Mouse (Mus musculus) testis, postnatal 10 days (tissue): Measurements from ENCODE around the gene Olfr373.
A peak's percentile ranks its signal among the peaks of the same experiment; 100 is the strongest.
"Not testable (repeated sequence)": the region's sequence is repeated elsewhere in the genome, so short reads cannot be mapped to it uniquely, and the experiment has no call there.

Source experiments
- DNase-seq: peaks from one replicate; pipeline ENCODE4 v3.0.0; 2021; ENCODE audit warnings: low spot score

The Olfr373 gene

GRCm38 (mm10) chr8:72082877-72083276, at the start of gene Olfr373:
Gene Olfr373, plus strand, starts transcription at chr8:72083177.
- not testable (repeated sequence) for DNase-seq

- DNase-seq, result not testable (repeated sequence)
Observed at GRCm38 (mm10) chr8:72040918-72041317, 42.1 kb upstream of the Olfr373 start, which contains the start of gene Olfr372. Gene Olfr372, plus strand, starts transcription at chr8:72041218.

- no peak for DNase-seq
Observed at GRCm38 (mm10) chr8:72042493-72042892, 40.5 kb upstream of the Olfr373 start.

GRCm38 (mm10) chr8:72054633-72055032, 28.3 kb upstream of the Olfr373 start:
- not testable (repeated sequence) for DNase-seq

DNA sequence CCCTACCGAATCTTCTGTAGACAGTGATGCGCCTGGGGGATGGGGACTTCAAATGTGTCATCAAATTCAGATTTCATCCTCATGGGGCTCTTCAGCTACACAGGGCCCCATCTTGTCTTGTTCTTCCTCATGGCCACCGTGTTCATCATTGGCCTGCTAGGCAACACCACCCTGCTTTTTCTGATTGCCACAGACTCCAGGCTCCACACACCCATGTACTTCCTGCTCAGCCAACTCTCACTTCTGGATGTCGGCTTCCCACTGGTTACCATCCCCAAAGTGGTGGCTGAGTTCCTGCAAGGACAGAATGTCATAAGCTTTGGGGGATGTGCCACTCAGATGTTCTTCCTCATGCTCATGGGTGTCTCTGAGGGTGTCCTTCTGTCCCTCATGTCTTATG, 25.3 kb upstream of the Olfr373 start:
- not testable (repeated sequence) for DNase-seq

DNA sequence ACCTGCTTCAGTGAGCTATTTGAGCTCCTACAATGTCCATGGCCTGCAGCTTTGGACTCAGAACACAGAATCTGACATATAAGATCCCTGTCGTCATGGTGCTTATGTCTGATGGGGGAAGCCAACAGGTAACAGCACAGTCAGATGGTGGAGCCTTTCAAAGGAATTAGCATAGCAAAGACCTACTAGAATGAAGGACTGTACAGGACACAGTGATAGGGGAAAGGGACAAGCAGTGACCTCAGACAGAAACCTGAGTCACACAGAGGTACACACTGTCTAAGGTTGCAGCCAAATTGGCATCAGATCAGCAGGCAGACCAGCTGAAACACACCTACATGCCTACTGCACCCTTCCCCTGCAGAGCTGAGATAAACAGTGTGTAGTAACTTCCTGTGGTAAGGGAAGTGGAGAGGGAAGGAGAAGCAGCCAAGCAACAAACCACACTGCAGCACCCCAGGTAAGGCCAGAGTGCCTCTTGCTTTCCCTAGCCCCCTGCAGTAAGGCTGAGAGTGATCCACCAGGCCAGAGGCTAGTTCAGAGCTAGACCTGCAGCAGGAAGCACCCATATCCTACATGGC, 16.1 kb upstream of the Olfr373 start:
- not testable (repeated sequence) for DNase-seq

GRCm38 (mm10) chr8:72084744-72085143, 1.8 kb downstream of the Olfr373 start:
- DNase-seq, result no peak

DNA sequence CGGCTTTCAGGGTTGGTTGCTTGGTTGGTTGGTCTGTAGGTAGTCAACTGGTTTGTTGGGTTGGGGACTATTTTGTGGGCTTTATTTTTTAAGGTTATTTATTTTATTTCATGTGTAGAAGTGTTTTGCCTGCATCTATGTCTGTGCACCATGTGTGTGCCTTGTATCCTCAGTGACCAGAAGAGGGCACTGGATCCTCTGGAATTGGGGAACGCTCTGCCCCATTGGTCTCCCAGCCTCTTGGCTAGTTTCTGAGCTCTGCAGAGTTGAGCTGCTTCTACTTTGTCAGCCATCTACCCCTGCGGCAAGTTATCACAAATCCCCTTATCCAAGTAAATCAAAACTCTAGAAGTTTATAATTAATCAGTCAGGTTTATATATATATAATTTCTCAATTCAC, 4.6 kb downstream of the Olfr373 start:
- not testable (repeated sequence) for DNase-seq

DNA sequence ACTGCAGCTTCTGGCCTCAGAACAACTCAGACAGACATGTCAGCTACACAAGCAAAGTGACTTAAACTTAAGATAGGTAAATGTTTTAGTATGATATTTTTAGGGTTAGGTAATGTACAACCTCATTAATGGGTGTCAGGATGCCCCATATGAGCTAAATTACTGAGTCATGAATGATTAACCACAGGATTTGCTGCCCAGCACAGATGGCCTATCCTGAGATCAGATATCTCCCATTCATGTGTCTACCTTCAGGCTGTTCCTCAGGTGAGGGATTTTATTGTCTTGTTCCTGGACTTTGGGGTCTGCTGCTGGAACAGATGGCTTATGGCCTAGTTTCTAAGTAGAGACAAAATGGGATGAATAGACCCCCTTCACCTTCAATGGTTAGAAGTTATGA, 13.7 kb downstream of the Olfr373 start:
- DNase-seq, result not testable (repeated sequence)

GRCm38 (mm10) chr8:72099377-72100103, 16.6 kb downstream of the Olfr373 start:
- DNase-seq, result peak; percentile 76

DNA sequence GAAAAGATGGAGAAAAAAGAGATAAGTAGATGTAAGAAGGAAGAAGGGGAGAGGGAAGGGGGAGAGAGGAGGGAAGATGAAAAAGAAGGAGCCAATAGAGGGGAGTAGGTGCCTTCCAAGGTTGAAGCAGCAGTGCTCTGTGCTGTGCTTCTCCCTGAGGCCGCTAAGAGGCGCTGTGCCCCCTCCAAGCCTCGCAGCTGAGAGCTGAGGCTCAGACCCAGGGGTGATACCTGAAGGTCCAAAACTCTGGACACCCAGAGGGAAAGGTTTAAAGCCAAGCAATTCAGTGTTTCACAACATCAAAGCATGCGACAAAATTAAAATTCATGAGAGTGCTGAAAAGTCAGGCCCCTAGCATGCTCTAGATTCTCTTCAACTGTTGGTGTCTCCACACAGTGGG, 22.2 kb downstream of the Olfr373 start:
- no peak for DNase-seq

GRCm38 (mm10) chr8:72106740-72107139, 23.8 kb downstream of the Olfr373 start, which contains the start of gene Olfr374:
Gene Olfr374, plus strand, starts transcription at chr8:72107040.
- DNase-seq, result no peak

GRCm38 (mm10) chr8:72110876-72111275, 27.9 kb downstream of the Olfr373 start:
- DNase-seq, result no peak

- DNase-seq, result no peak
Observed at GRCm38 (mm10) chr8:72112486-72112885, 29.5 kb downstream of the Olfr373 start.

GRCm38 (mm10) chr8:72115202-72115601, 32.2 kb downstream of the Olfr373 start:
- DNase-seq, result no peak

DNA sequence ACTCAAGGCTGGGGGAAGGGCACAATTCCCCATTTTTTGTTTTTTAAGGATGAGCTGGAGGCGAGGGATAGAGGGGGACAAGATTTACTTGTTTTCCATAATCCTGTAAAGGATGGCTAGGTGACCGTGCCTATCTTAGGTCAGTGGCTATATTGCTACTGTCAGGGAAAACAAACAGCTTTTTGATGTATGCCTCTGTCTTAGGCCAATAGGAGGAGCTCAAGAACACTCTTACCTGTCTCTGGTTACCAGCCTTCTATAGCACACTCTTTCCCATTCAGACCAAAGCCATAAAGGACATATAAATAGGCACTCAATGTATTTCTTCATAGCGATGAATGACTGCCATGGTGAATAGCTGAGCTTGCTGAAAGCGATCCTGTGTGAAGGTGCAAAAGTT, 35.6 kb downstream of the Olfr373 start:
- DNase-seq, result no peak

DNA sequence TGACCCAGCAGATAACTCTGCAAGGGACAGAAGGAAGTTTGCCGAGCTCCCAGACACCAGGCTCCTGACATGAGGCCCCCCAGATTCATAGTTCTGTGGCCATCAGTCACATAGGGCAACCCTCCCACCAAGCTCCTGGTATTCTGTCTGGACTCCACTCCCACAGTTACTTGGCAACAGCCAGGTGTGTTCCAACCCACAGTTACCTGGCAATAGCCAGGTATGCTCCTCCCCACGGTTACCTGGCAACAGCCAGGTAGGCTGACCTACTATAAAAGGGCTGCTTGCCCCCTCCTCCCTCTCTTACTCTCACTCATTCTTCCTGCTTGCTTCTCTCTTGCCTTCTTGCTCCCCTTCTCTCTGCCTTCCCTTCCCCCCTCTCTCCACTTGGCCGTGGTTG, 38.5 kb downstream of the Olfr373 start:
- not testable (repeated sequence) for DNase-seq

- DNase-seq, result no peak
Observed at GRCm38 (mm10) chr8:72121997-72122396, 39.0 kb downstream of the Olfr373 start.

DNA sequence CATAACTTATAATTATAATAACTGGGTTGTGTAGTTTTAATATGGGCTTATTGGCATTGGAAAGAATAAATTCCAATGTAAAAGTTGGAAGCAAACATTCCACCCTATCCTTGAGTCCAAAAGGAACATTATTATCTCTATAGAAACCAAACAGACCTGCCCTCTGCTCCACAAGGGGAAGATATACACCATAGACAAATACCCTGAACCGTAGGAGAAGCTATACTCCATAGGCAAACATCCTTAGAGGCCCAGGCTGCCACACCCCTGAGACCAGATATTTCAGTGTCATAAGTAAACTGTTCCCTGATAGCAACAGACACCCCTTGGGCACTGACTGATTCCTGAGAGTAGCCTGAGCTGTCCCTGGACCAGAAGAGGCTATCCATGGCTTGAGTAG, 44.9 kb downstream of the Olfr373 start:
- no peak for DNase-seq

DNA sequence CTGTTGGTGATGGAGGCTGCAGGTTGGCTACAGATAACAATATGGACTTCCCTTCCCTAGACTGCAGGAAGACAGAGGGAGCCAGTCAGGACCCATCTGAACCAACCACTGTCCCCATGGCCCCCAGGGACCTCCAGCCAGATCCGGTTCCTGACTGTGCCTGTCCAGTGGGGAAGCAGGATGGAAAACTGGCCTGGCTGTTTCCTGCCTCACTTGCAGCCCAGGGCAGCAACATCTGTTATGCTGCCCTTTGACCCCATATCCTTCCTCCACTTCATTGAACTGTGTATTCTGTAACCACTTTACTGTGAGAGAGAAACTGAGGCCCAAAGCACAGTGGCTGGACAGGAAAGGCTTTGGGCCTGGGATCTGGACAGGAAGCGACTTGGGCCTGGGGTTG, 48.3 kb downstream of the Olfr373 start:
- DNase-seq, result no peak

DNA sequence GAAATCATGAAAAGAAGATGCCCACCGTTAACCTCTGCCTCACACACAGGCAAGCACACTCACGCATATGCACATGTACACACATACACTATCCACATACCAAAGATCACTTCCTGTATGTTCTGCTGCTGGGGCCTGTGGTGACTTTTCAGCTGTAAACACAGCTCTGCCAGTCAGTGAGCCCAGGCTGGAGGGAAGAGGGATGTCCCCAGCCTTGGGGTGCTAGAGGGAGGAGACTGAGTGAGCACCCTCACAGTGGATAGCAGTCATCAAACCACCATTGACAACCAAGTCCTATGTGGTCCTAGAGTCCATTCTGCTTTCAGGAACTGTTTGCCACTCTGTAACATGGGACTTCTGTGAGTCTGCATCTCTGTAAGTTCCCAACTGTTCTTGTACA, 48.9 kb downstream of the Olfr373 start:
- DNase-seq, result no peak

- DNase-seq, result no peak
Observed at GRCm38 (mm10) chr8:72132417-72132816, 49.4 kb downstream of the Olfr373 start.

- DNase-seq, result no peak
Observed at GRCm38 (mm10) chr8:72132891-72133290, 49.9 kb downstream of the Olfr373 start.

- DNase-seq, result no peak
Observed at GRCm38 (mm10) chr8:72133507-72133906, 50.5 kb downstream of the Olfr373 start.
